Mouse (Mus musculus): ENCODE results near the gene Pxylp1.

GRCm38 (mm10) chr9:96869542-96869941 lies 22.9 kb downstream of the Pxylp1 start:
- TF ChIP-seq HCFC1 (IDR thresholded peaks at IDR 0.05; ENCODE audit: low read depth, low read length), result no peak
- peak; percentile 69 for TF ChIP-seq SMC3 (IDR thresholded peaks at IDR 0.05; ENCODE audit: low read depth, low read length)
- TF ChIP-seq NRF1 (IDR thresholded peaks at IDR 0.05; ENCODE audit: low read depth, low read length), result no peak
- TF ChIP-seq POLR2A (IDR thresholded peaks at IDR 0.05; ENCODE audit: low read depth, low read length), result no peak
- TF ChIP-seq POLR2AphosphoS2 (IDR thresholded peaks at IDR 0.05; ENCODE audit: low read depth, low read length), result no peak
- no peak for TF ChIP-seq BHLHE40 (IDR thresholded peaks at IDR 0.05; ENCODE audit: low read depth, low read length)
- TF ChIP-seq ZMIZ1 (IDR thresholded peaks at IDR 0.05; ENCODE audit: low read depth, low read length), result no peak
- 0 out of 2 replicates have a peak, but pooled peaks have one; percentile 4 for TF ChIP-seq NELFE (IDR thresholded peaks at IDR 0.05; ENCODE audit: low read depth, low read length)
- TF ChIP-seq USF2 (conservative IDR thresholded peaks at IDR 0.05; ENCODE audit: low read depth, low read length), result no peak
- peak in 1 of 2 experiments; percentile 68; a peak in 2 of 4 replicates for TF ChIP-seq CTCF (conservative IDR thresholded peaks at IDR 0.05 in 1 of 2, IDR thresholded peaks at IDR 0.05 in 1 of 2; ENCODE audit: low read depth in 2 of 2, low read length in 2 of 2)
- no peak for TF ChIP-seq GABPA (IDR thresholded peaks at IDR 0.05; ENCODE audit: insufficient replicate concordance, low read depth, low read length)
- TF ChIP-seq MAZ (IDR thresholded peaks at IDR 0.05; ENCODE audit: low read depth, low read length), result no peak
- no peak for TF ChIP-seq MAX (IDR thresholded peaks at IDR 0.05; ENCODE audit: low read length)
- TF ChIP-seq UBTF (IDR thresholded peaks at IDR 0.05; ENCODE audit: low read depth, low read length), result no peak
